Mouse (Mus musculus) liver, embryonic 15.5 days (tissue): Measurements from ENCODE around the gene Dcxr. TPM values are rescaled to one million over a fixed set of nuclear protein-coding genes. Genes with fewer than 3 reads are reported as not detected.
A peak's percentile ranks its signal among the peaks of the same experiment; 100 is the strongest.

Experiments used
- ATAC-seq: fragments of 200-750 bp; cut with Nextera tagmentation; 2 replicates; pipeline ENCODE4 v1.8.0; 2017; ENCODE audit warnings: moderate number of reproducible peaks, mild to moderate bottlenecking, moderate library complexity; ENCODE audit not compliant: insufficient read depth
- H3K27ac ChIP-seq: fragments of 300-500 bp; sonication (generic); replicated peaks from 2 replicates; pipeline ENCODE4 v1.5.1; 2015; ENCODE audit warnings: mild to moderate bottlenecking, inconsistent platforms
- H3K27me3 ChIP-seq: fragments of 300-500 bp; sonication (generic); 2 replicates; pipeline ENCODE4 v1.6.1; 2015; ENCODE audit warnings: mild to moderate bottlenecking, inconsistent platforms
- H3K36me3 ChIP-seq: fragments of 300-500 bp; sonication (generic); replicated peaks from 2 replicates; pipeline ENCODE4 v1.6.1; 2015; ENCODE audit warnings: moderate library complexity, mild to moderate bottlenecking, inconsistent platforms
- H3K4me1 ChIP-seq: fragments of 300-500 bp; sonication (generic); replicated peaks from 2 replicates; pipeline ENCODE4 v1.6.1; 2015; ENCODE audit warnings: inconsistent platforms
- H3K4me2 ChIP-seq: fragments of 300-500 bp; sonication (generic); 2 replicates; pipeline ENCODE4 v1.6.1; 2015; ENCODE audit warnings: moderate library complexity, mild to moderate bottlenecking, inconsistent platforms
- H3K4me3 ChIP-seq: fragments of 300-500 bp; sonication (generic); replicated peaks from 2 replicates; pipeline ENCODE4 v1.5.1; 2015; ENCODE audit warnings: mild to moderate bottlenecking, inconsistent platforms
- H3K9ac ChIP-seq: fragments of 300-500 bp; sonication (generic); 2 replicates; pipeline ENCODE4 v1.6.1; 2015; ENCODE audit warnings: moderate library complexity, mild to moderate bottlenecking, inconsistent platforms
- H3K9me3 ChIP-seq: fragments of 300-500 bp; sonication (generic); replicated peaks from 2 replicates; pipeline ENCODE4 v1.6.1; 2016; ENCODE audit warnings: inconsistent platforms
- WGBS: fragments of 180-500 bp; shearing (Covaris S2); methylation state at CpG from one replicate; pipeline ENCODE4 v1.1.7; 2015; ENCODE audit warnings: mixed read lengths; ENCODE audit not compliant: insufficient replicate concordance; 5-methylcytosine and 5-hydroxymethylcytosine counted together
- polyA plus RNA-seq: library from polyadenylated mRNA; unstranded; fragments of >200 nt; fragmentation: Nextera tagmentation; extraction: Ambion mirVana; gene quantifications from 2 replicates; pipeline ENCODE4 v1.2.1, GENCODE M21; 2015

Dcxr gene
- polyA plus RNA-seq, 1 experiment from 2014 or later, result 20.2 TPM

GRCm38 (mm10) chr11:120728530-120729240 lies 1.6 kb upstream of the Dcxr start:
- Histone ChIP-seq H3K36me3 (no peaks in the 10 kb centered on the region), H3K9me3 (no peaks in the 10 kb centered on the region), H3K27me3 (peaks cover 32% of the 10 kb centered on the region), H3K4me1 (peaks cover 25% of the 10 kb centered on the region), H3K27ac (no peak overlapping the region), H3K4me2 (no peak overlapping the region), H3K9ac (no peak overlapping the region), H3K4me3 (no peak overlapping the region)
- ATAC-seq, result no peak
- 61% methylated on average over 11 of the region's 11 CpGs for WGBS

GRCm38 (mm10) chr11:120727564-120727963 lies 483 bp upstream of the Dcxr start:
- H3K4me2 ChIP-seq, result peak overlapping the region; percentile 85; the same call in 1 of the 2 replicates

GRCm38 (mm10) chr11:120726243-120727168 lies 575 bp downstream of the Dcxr start:
- Histone ChIP-seq H3K36me3 (no peaks in the 10 kb centered on the region), H3K4me3 (peak overlapping the region; percentile 65), H3K4me1 (peaks cover 34% of the 10 kb centered on the region), H3K9ac (peak overlapping the region; percentile 37), H3K9me3 (no peaks in the 10 kb centered on the region), H3K27ac (peak overlapping the region; percentile 42; the same call in 1 of the 2 replicates), H3K4me2 (peak overlapping the region; percentile 85), H3K27me3 (peaks cover 41% of the 10 kb centered on the region)
- ATAC-seq, result peak; percentile 56
- WGBS, result 20% methylated on average over 36 of the region's 36 CpGs

More at GRCm38 (mm10) chr11:120727564-120727963, 483 bp upstream of the Dcxr start:
- Histone ChIP-seq H3K4me1 (peaks cover 25% of the 10 kb centered on the region), H3K27me3 (peaks cover 38% of the 10 kb centered on the region), H3K4me3 (no peak overlapping the region), H3K36me3 (no peaks in the 10 kb centered on the region), H3K27ac (no peak overlapping the region), H3K9ac (no peak overlapping the region), H3K9me3 (no peaks in the 10 kb centered on the region)
- ATAC-seq, result no peak
- 47% methylated on average over 12 of the region's 12 CpGs for WGBS

- H3K9me3 ChIP-seq, result no peaks in the 10 kb centered on the region
- H3K36me3 ChIP-seq, result peaks cover 5% of the 10 kb centered on the region; the same call in 1 of the 2 replicates
- no peak overlapping the region for H3K4me2 ChIP-seq
- no peak overlapping the region for H3K27ac ChIP-seq
- H3K4me3 ChIP-seq, result no peak overlapping the region
- no peak for ATAC-seq
- no peak overlapping the region for H3K9ac ChIP-seq
- H3K27me3 ChIP-seq, result peaks cover 43% of the 10 kb centered on the region
- H3K4me1 ChIP-seq, result peaks cover 34% of the 10 kb centered on the region
- WGBS, result 80% methylated on average over 7 of the region's 7 CpGs
Observed at GRCm38 (mm10) chr11:120723509-120723908, 3.6 kb downstream of the Dcxr start.

- ATAC-seq, result no peak
- peaks cover 39% of the 10 kb centered on the region for H3K27me3 ChIP-seq
- H3K27ac ChIP-seq, result no peak overlapping the region
- H3K36me3 ChIP-seq, result peaks cover 11% of the 10 kb centered on the region; the same call in 1 of the 2 replicates
- no peaks in the 10 kb centered on the region for H3K9me3 ChIP-seq
- WGBS, result 76% methylated on average over 11 of the region's 11 CpGs
- no peak overlapping the region for H3K4me2 ChIP-seq
- H3K9ac ChIP-seq, result no peak overlapping the region
- H3K4me1 ChIP-seq, result peaks cover 34% of the 10 kb centered on the region
- no peak overlapping the region for H3K4me3 ChIP-seq
Observed at GRCm38 (mm10) chr11:120722761-120723382, 4.2 kb downstream of the Dcxr start.

GRCm38 (mm10) chr11:120722067-120722630 lies 4.9 kb downstream of the Dcxr start:
- peaks cover 30% of the 10 kb centered on the region for H3K4me1 ChIP-seq
- WGBS, result 17% methylated on average over 21 of the region's 21 CpGs
- H3K36me3 ChIP-seq, result peaks cover 15% of the 10 kb centered on the region; the same call in 1 of the 2 replicates
- H3K9me3 ChIP-seq, result no peaks in the 10 kb centered on the region
- ATAC-seq, result no peak
- H3K4me3 ChIP-seq, result peak overlapping the region; percentile 54
- no peak overlapping the region for H3K9ac ChIP-seq
- no peak overlapping the region for H3K27ac ChIP-seq
- peaks cover 39% of the 10 kb centered on the region for H3K27me3 ChIP-seq
- H3K4me2 ChIP-seq, result peak overlapping the region; percentile 80

- H3K4me3 ChIP-seq, result peak within 1 kb of the TSS; percentile 54
- peaks cover 18% of the 10 kb centered on the region; the same call in 1 of the 2 replicates for H3K36me3 ChIP-seq
- H3K4me2 ChIP-seq, result peak within 1 kb of the TSS; percentile 80
- 1% methylated on average over 90 of the region's 90 CpGs for WGBS
- peaks cover 39% of the 10 kb centered on the region for H3K27me3 ChIP-seq
- H3K9me3 ChIP-seq, result no peaks in the 10 kb centered on the region
- ATAC-seq, result peak; percentile 29
- peaks cover 23% of the 10 kb centered on the region for H3K4me1 ChIP-seq
- no peak within 1 kb of the TSS for H3K27ac ChIP-seq
- H3K9ac ChIP-seq, result peak within 1 kb of the TSS; percentile 35; the same call in 1 of the 2 replicates
Observed at GRCm38 (mm10) chr11:120721124-120722066, 5.7 kb downstream of the Dcxr start, which contains the start of gene Rac3. Gene Rac3, plus strand, starts transcription at chr11:120721470.

- Histone ChIP-seq H3K27me3 (peaks cover 39% of the 10 kb centered on the region), H3K36me3 (peaks cover 18% of the 10 kb centered on the region; the same call in 1 of the 2 replicates), H3K27ac (no peak overlapping the region), H3K4me2 (peak overlapping the region; percentile 80), H3K4me1 (peaks cover 19% of the 10 kb centered on the region), H3K4me3 (peak overlapping the region; percentile 54; the same call in 1 of the 2 replicates), H3K9me3 (no peaks in the 10 kb centered on the region), H3K9ac (no peak overlapping the region)
- no peak for ATAC-seq
- WGBS, result 8% methylated on average over 17 of the region's 17 CpGs
Observed at GRCm38 (mm10) chr11:120720450-120720849, 6.6 kb downstream of the Dcxr start.

GRCm38 (mm10) chr11:120719841-120720376 lies 7.2 kb downstream of the Dcxr start:
- peaks cover 39% of the 10 kb centered on the region for H3K27me3 ChIP-seq
- no peak overlapping the region for H3K4me2 ChIP-seq
- H3K9me3 ChIP-seq, result no peaks in the 10 kb centered on the region
- no peak overlapping the region for H3K27ac ChIP-seq
- no peak overlapping the region for H3K9ac ChIP-seq
- ATAC-seq, result no peak
- H3K4me1 ChIP-seq, result peaks cover 20% of the 10 kb centered on the region
- H3K4me3 ChIP-seq, result no peak overlapping the region
- H3K36me3 ChIP-seq, result peaks cover 18% of the 10 kb centered on the region; the same call in 1 of the 2 replicates
- 88% methylated on average over 13 of the region's 13 CpGs for WGBS
